Mouse (Mus musculus): ENCODE data around the gene Tyro3.

DNA sequence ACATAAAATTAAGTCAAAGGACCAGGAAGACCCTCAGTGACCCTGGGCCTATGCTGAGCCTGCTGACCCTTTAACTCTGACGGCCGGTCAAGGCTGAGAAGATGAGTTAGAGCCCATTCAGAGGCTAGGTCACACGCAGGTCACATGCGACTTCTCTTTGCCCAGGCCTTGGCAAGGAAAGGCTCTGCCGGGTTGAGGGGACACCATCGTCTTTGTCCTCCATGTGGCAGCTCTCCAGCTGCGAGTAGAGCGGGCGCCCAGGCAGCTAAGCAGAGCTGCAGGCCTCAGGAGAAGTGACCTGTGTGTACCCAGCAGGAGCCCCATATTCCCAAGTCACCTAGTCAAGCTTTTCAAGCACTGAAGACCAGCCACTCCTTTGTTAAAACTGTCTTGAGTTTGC is 23.6 kb downstream of the Tyro3 start:
- TF ChIP-seq GATA1 (IDR thresholded peaks at IDR 0.05; ENCODE audit: borderline replicate concordance, low read length) (no peak), FLI1 (IDR thresholded peaks at IDR 0.05; ENCODE audit: low read length) (no peak)
